Mouse (Mus musculus) MEL (cell line): ENCODE measurements around the gene Camta2. TPM values are rescaled to one million over a fixed set of nuclear protein-coding genes. Genes with fewer than 3 reads are reported as not detected.

Experiments used
- DNase-seq: peaks from one replicate; pipeline ENCODE4 v3.0.0; 2011; ENCODE audit warnings: low read depth, low spot score
- H3K27ac ChIP-seq: 2 replicates; pipeline ENCODE4 v1.5.1; 2012; ENCODE audit warnings: low read depth, mild to moderate bottlenecking, control low read depth, low read length, moderate library complexity; ENCODE audit not compliant: control insufficient read depth
- H3K27me3 ChIP-seq, 2 experiments: fragments of 150-350 bp in 1 of 2; sonication (generic) in 1 of 2; 2 replicates each; pipeline ENCODE4 v1.6.1; 2012; ENCODE audit warnings: low read length in 2 of 2, mild to moderate bottlenecking in 2 of 2, improper control_type of control experiment in 1 of 2, moderate library complexity in 1 of 2; ENCODE audit not compliant: insufficient read depth in 2 of 2, control insufficient read depth in 1 of 2
- H3K36me3 ChIP-seq, 2 experiments: 2 replicates each; pipeline ENCODE4 v1.6.1; 2012 to 2014; ENCODE audit warnings: low read length in 2 of 2, improper control_type of control experiment in 1 of 2, inconsistent platforms in 1 of 2, mild to moderate bottlenecking in 1 of 2; ENCODE audit not compliant: insufficient read depth in 2 of 2, control insufficient read depth in 1 of 2
- H3K4me1 ChIP-seq, 2 experiments: fragments of 150-350 bp in 1 of 2; sonication (generic) in 1 of 2; 2 replicates each; pipeline ENCODE4 v1.6.1; 2012; ENCODE audit warnings: low read length in 2 of 2, improper control_type of control experiment in 1 of 2, mild to moderate bottlenecking in 1 of 2; ENCODE audit not compliant: insufficient read depth in 2 of 2, control insufficient read depth in 1 of 2
- H3K4me3 ChIP-seq, 2 experiments: fragments of 150-350 bp in 1 of 2; sonication (generic) in 1 of 2; 2 replicates each; pipeline ENCODE4 v1.5.1; 2012; ENCODE audit warnings: low read depth in 2 of 2, low read length in 2 of 2, mild to moderate bottlenecking in 2 of 2, moderate library complexity in 2 of 2, control low read depth in 1 of 2, improper control_type of control experiment in 1 of 2; ENCODE audit not compliant: control insufficient read depth in 1 of 2, insufficient read depth in 1 of 2
- H3K79me2 ChIP-seq: 2 replicates; pipeline ENCODE4 v1.6.1; 2012; ENCODE audit warnings: mild to moderate bottlenecking, low read length, moderate library complexity; ENCODE audit not compliant: control insufficient read depth, poor library complexity, insufficient read depth
- H3K9ac ChIP-seq: 2 replicates; pipeline ENCODE4 v1.6.1; 2012; ENCODE audit warnings: low read depth, mild to moderate bottlenecking, control low read depth, low read length, moderate library complexity; ENCODE audit not compliant: control insufficient read depth, poor library complexity, severe bottlenecking
- H3K9me3 ChIP-seq: fragments of 150-350 bp; sonication (generic); replicated peaks from 2 replicates; pipeline ENCODE4 v1.6.1; 2012; ENCODE audit warnings: mild to moderate bottlenecking, low read length, improper control_type of control experiment, moderate library complexity; ENCODE audit not compliant: insufficient read depth
- EP300 ChIP-seq, 2 experiments: IDR thresholded peaks; 2 replicates each; pipeline ENCODE4 v1.6.1; 2011; ENCODE audit warnings: improper control_type of control experiment in 2 of 2, low read length in 2 of 2, low read depth in 1 of 2, mild to moderate bottlenecking in 1 of 2
- ETS1 ChIP-seq: IDR thresholded peaks from 2 replicates; pipeline ENCODE4 v1.6.1; 2012; ENCODE audit warnings: low read depth, mild to moderate bottlenecking, inconsistent platforms, low read length, improper control_type of control experiment, moderate library complexity
- GATA1 ChIP-seq: IDR thresholded peaks from 2 replicates; pipeline ENCODE4 v1.6.1; 2011; ENCODE audit warnings: low read depth, low read length, improper control_type of control experiment
- HCFC1 ChIP-seq: IDR thresholded peaks from 2 replicates; pipeline ENCODE4 v1.6.1; 2012; ENCODE audit warnings: low read depth, mild to moderate bottlenecking, inconsistent platforms, low read length, improper control_type of control experiment, moderate library complexity
- JUND ChIP-seq: IDR thresholded peaks from 2 replicates; pipeline ENCODE4 v1.6.1; 2011; ENCODE audit warnings: low read depth, mild to moderate bottlenecking, improper control_type of control experiment, low read length
- MAFK ChIP-seq: IDR thresholded peaks from 2 replicates; pipeline ENCODE4 v1.6.1; 2011; ENCODE audit warnings: low read depth, mild to moderate bottlenecking, low read length, improper control_type of control experiment, borderline replicate concordance
- MYC ChIP-seq: IDR thresholded peaks from 2 replicates; pipeline ENCODE4 v1.6.1; 2011; ENCODE audit warnings: low read depth, mild to moderate bottlenecking, low read length, improper control_type of control experiment, moderate library complexity
- NELFE ChIP-seq: IDR thresholded peaks from 2 replicates; pipeline ENCODE4 v1.6.1; 2011; ENCODE audit warnings: low read depth, low read length, improper control_type of control experiment
- RCOR1 ChIP-seq: IDR thresholded peaks from 2 replicates; pipeline ENCODE4 v1.6.1; 2012; ENCODE audit warnings: low read depth, mild to moderate bottlenecking, inconsistent platforms, low read length, improper control_type of control experiment
- SIN3A ChIP-seq: IDR thresholded peaks from 2 replicates; pipeline ENCODE4 v1.6.1; 2012; ENCODE audit warnings: low read length, improper control_type of control experiment, inconsistent platforms
- TAL1 ChIP-seq: IDR thresholded peaks from 2 replicates; pipeline ENCODE4 v1.6.1; 2012; ENCODE audit warnings: mild to moderate bottlenecking, inconsistent platforms, low read length, moderate library complexity, mixed read lengths
- TBP ChIP-seq: IDR thresholded peaks from 2 replicates; pipeline ENCODE4 v1.8.0; 2011; ENCODE audit warnings: low read depth, low read length, improper control_type of control experiment
- TCF12 ChIP-seq: IDR thresholded peaks from 2 replicates; pipeline ENCODE4 v1.6.1; 2014; ENCODE audit warnings: low read depth, mild to moderate bottlenecking, inconsistent platforms, low read length, improper control_type of control experiment, moderate library complexity
- ZKSCAN1 ChIP-seq: IDR thresholded peaks from 2 replicates; pipeline ENCODE4 v1.6.1; 2012; ENCODE audit warnings: low read depth, mild to moderate bottlenecking, inconsistent platforms, low read length, improper control_type of control experiment, moderate library complexity
- ZNF384 ChIP-seq: IDR thresholded peaks from 2 replicates; pipeline ENCODE4 v1.6.1; 2012; ENCODE audit warnings: low read depth, mild to moderate bottlenecking, inconsistent platforms, low read length, improper control_type of control experiment
- polyA plus RNA-seq, 2 experiments: library from polyadenylated mRNA; stranded (reverse) in 1 of 2; unstranded in 1 of 2; fragments of >175 nt in 1 of 2; fragments of >200 nt in 1 of 2; gene quantifications; 2 replicates each; pipeline versions ENCODE4 v1.2.1 to v1.2.4; 2012; ENCODE audit warnings: low replicate concordance in 2 of 2, low read depth in 1 of 2; ENCODE audit not compliant: insufficient read length in 2 of 2, insufficient read depth in 1 of 2, missing spikeins in 1 of 2
- total RNA-seq: library from RNA; depleted of rRNA; stranded (reverse); fragments of 300-350 nt; gene quantifications from 2 replicates; pipeline ENCODE4 v1.2.3, GENCODE M21; 2012

The Camta2 gene
- total and polyA plus RNA-seq, 3 experiments: 1.9 to 15.0 TPM; not detected in 1

DNA sequence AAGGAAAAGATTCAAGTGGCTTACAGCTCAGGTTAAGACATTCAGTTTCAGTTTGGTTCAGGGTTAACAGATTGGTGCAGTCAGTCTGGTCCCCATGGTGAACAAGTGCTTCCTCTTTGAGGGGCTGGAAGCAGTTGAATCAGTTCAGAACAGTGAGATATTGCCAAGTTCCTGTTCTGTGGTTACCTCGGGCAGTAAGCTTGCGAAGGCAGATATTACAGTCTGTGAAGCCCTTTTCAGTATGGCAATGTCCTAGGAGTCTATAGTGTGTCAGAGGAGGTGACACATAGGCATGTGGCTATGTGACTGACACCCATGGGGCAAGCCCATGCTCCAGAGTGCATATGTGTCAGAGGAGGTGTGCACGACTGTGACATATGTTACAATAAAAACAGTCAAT is 32.7 kb upstream of the Camta2 start:
- Histone ChIP-seq H3K9me3 (no peaks in the 10 kb centered on the region), H3K36me3 (peaks cover 0 to 2% of the 10 kb centered on the region in 2 experiments; a peak in 1 of 4 replicates), H3K4me3 (no peak overlapping the region), H3K27ac (no peak overlapping the region), H3K4me1 (peaks cover 0 to 3% of the 10 kb centered on the region in 2 experiments; a peak in 1 of 4 replicates), H3K27me3 (no peaks in the 10 kb centered on the region), H3K9ac (no peak overlapping the region), H3K79me2 (no peaks in the 10 kb centered on the region)
- DNase-seq: peak; percentile 93
- TF ChIP-seq RCOR1: peak; percentile 99
- TF ChIP-seq ZKSCAN1: no peak
- TF ChIP-seq MYC: 0 out of 2 replicates have a peak, but pooled peaks have one; percentile 35
- peak; percentile 65 for TF ChIP-seq TAL1
- TF ChIP-seq EP300 (IDR thresholded peaks at IDR 0.05; ENCODE audit: low read depth in 1 of 2, low read length in 2 of 2): peak; percentile 65 to 75
- peak; percentile 33; the same call in 1 of the 2 replicates for TF ChIP-seq TBP
- TF ChIP-seq ETS1: peak; percentile 29; the same call in 1 of the 2 replicates
- TF ChIP-seq TCF12: peak; percentile 56; the same call in 1 of the 2 replicates
- TF ChIP-seq GATA1: peak; percentile 63
- no peak for TF ChIP-seq SIN3A

DNA sequence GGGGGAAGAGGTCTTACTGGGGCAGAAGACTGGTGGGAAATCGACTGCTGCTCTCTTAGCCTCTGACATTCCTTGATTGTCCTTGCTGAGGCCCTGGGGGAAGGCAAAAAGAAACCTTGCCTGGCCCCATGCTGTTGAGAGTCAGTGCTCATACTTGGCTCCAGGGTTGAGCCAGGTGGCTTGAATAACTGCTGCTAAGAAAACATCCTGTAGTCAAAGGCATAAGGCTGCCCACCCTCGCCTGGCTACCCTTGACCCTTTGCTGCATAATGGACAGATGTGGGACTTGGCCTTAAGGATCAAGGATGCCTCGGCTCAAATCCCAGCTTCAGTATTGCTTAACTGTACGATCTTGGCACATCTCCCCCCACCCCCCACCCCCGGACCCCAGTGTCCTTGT is 30.6 kb upstream of the Camta2 start:
- Histone ChIP-seq H3K4me1 (peaks cover 0 to 3% of the 10 kb centered on the region in 2 experiments; a peak in 1 of 4 replicates), H3K27ac (no peak overlapping the region), H3K4me3 (no peak overlapping the region), H3K9me3 (no peaks in the 10 kb centered on the region), H3K36me3 (peaks cover 0 to 2% of the 10 kb centered on the region in 2 experiments; a peak in 1 of 4 replicates), H3K27me3 (no peaks in the 10 kb centered on the region)
- no peak for DNase-seq
- no peak for TF ChIP-seq HCFC1
- TF ChIP-seq JUND: no peak
- TF ChIP-seq MAFK: no peak
- TF ChIP-seq ETS1: no peak
- no peak for TF ChIP-seq TCF12
- TF ChIP-seq ZNF384: no peak
- TF ChIP-seq RCOR1: no peak
- no peak for TF ChIP-seq NELFE
- TF ChIP-seq, all 39 proteins: peak for 0
- Histone ChIP-seq H3K9ac (no peak overlapping the region), H3K79me2 (no peaks in the 10 kb centered on the region)
